In the genomic region with DNA sequence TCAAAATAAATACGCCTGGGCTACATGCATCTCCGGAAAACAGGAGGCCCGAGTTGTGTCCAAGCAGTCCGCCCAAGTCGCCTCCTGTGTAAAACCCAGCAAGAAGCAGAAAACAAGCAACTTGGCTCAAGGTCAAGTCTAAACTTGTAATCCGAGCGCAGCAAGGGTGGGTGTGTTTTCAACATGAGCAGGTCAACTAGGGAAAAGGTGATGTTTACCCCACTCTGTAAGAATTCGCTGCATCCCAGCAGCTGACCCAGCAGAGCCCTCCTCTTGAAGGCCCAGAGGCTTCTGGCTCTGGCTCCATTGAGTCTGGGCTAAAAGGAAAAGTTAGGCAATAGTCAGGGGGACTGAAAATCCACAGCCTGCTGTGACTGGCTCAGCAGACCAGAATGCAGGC, we compare ENCODE assay signal across 14 mouse cellular contexts.
A peak's percentile ranks its signal among the peaks of the same experiment; 100 is the strongest.
DNase-seq lines count a peak whose midpoint lies in the region; ATAC-seq and TF ChIP-seq lines count a peak whose summit lies in the region.
"Had no signal": no experiment of that assay in that cellular context is flagged by ENCODE, and none has a peak within 500 bp of the region (broad histone marks: within the 10 kb centered on the region; RNA-seq: fewer than 3 reads in every experiment).

No protein-coding gene starts in this region.

- peaks cover 32% of the 10 kb centered on the region for H3K4me1 ChIP-seq in limb, embryonic 12.5 days (replicated peaks)
- H3K4me1 ChIP-seq in thymus, adult 2 months (replicated peaks; ENCODE audit: control insufficient read depth, insufficient read depth, low read length), result peaks cover 5% of the 10 kb centered on the region

- TF ChIP-seq POLR2A in thymus, adult 2 months (IDR thresholded peaks at IDR 0.05; ENCODE audit: control insufficient read depth, extremely low read depth, insufficient read depth, low read length, poor library complexity), result no peak

- DNase-seq in adrenal gland, postnatal 14 days, result peak; percentile 38
- no peak for DNase-seq in adrenal gland, adult 18-20 months (ENCODE audit: low spot score in 2 of 2)
- DNase-seq in ovary, postnatal 36 days (ENCODE audit: low spot score), result peak; percentile 46
- DNase-seq in ovary, postnatal 10 days (ENCODE audit: low spot score), result no peak
- no peak for DNase-seq in thymus, adult 2 months
- DNase-seq in retina, postnatal 1 day, result no peak
- DNase-seq: adrenal gland, adult 8-10 months; cerebellum, adult 18-20 months; layer of hippocampus, postnatal 36 days; right cerebral cortex, postnatal 4 days had no signal

- H3K9ac ChIP-seq in limb, embryonic 12.5 days (replicated peaks), result no peak overlapping the region
- H3K9ac ChIP-seq: heart, embryonic 15.5 days had no signal

- no peaks in the 10 kb centered on the region for H3K36me3 ChIP-seq in limb, embryonic 12.5 days
- no peaks in the 10 kb centered on the region for H3K36me3 ChIP-seq in thymus, adult 2 months (ENCODE audit: control insufficient read depth, insufficient read depth, low read length)
- H3K36me3 ChIP-seq: heart, embryonic 15.5 days had no signal

- no peak for TF ChIP-seq CTCF in thymus, adult 2 months (IDR thresholded peaks at IDR 0.05; ENCODE audit: borderline replicate concordance, control insufficient read depth, extremely low read depth, insufficient read depth, low read length, poor library complexity)

- H3K4me3 ChIP-seq in limb, embryonic 12.5 days (replicated peaks), result no peak overlapping the region
- H3K4me3 ChIP-seq in thymus, adult 2 months (ENCODE audit: control insufficient read depth, insufficient read depth, low read length), result no peak overlapping the region
- H3K4me3 ChIP-seq: heart, embryonic 15.5 days; megakaryocyte, embryonic 14.5 days had no signal

- no peaks in the 10 kb centered on the region for H3K9me3 ChIP-seq in limb, embryonic 12.5 days
- H3K9me3 ChIP-seq: heart, embryonic 15.5 days; megakaryocyte, embryonic 14.5 days had no signal

- ATAC-seq in limb, embryonic 12.5 days (ENCODE audit: insufficient number of reproducible peaks, insufficient read depth, low FRiP score, low TSS enrichment, low read depth), result no peak
- ATAC-seq in erythroid progenitor cell, adult 5-6 weeks (replicated peaks; ENCODE audit: low FRiP score, poor library complexity, severe bottlenecking), result no peak

- H3K27me3 ChIP-seq in limb, embryonic 12.5 days, result no peaks in the 10 kb centered on the region
- no peaks in the 10 kb centered on the region for H3K27me3 ChIP-seq in thymus, adult 2 months (ENCODE audit: control insufficient read depth, insufficient read depth, low read length)

- H3K4me2 ChIP-seq in limb, embryonic 12.5 days, result no peak overlapping the region
- H3K4me2 ChIP-seq: heart, embryonic 15.5 days had no signal

- WGBS in limb, embryonic 12.5 days, result 61% methylated on average over 8 of the region's 8 CpGs
- WGBS in thymus, adult 2 months, result 96% methylated on average over 8 of the region's 8 CpGs

- peak overlapping the region; percentile 54; the same call in 1 of the 2 replicates for H3K27ac ChIP-seq in limb, embryonic 12.5 days
- no peak overlapping the region for H3K27ac ChIP-seq in thymus, adult 2 months (ENCODE audit: control insufficient read depth, insufficient read depth, low read length)
- H3K27ac ChIP-seq: heart, embryonic 15.5 days had no signal

Comparison
In these comparisons a context has a peak if more than half of its experiments do, and no peak if none do; other contexts are left out.
1. DNase-seq: peak in adrenal gland, postnatal 14 days (single experiment) and ovary, postnatal 36 days (single experiment); none in adrenal gland, adult 18-20 months (0 of 2), ovary, postnatal 10 days (single experiment), thymus, adult 2 months (single experiment) and retina, postnatal 1 day (single experiment).